Mouse (Mus musculus) forebrain, embryonic 16.5 days (tissue): Measurements from ENCODE around the gene Syncrip. TPM values are rescaled to one million over a fixed set of nuclear protein-coding genes. Genes with fewer than 3 reads are reported as not detected.

Experiments used
- ATAC-seq: fragments of 200-750 bp; cut with Nextera tagmentation; 2 replicates; pipeline ENCODE4 v1.8.0; 2017; ENCODE audit warnings: mild to moderate bottlenecking, moderate library complexity
- H3K27ac ChIP-seq: fragments of 300-500 bp; sonication (generic); 2 replicates; pipeline ENCODE4 v1.5.1; 2014; ENCODE audit warnings: low read length, control low read depth
- H3K27me3 ChIP-seq: fragments of 300-500 bp; sonication (generic); replicated peaks from 2 replicates; pipeline ENCODE4 v1.6.1; 2014; ENCODE audit warnings: low read length; ENCODE audit not compliant: control insufficient read depth, insufficient read depth
- H3K36me3 ChIP-seq: fragments of 300-500 bp; sonication (generic); 2 replicates; pipeline ENCODE4 v1.6.1; 2014; ENCODE audit not compliant: control insufficient read depth, insufficient read depth
- H3K4me1 ChIP-seq: fragments of 300-500 bp; sonication (generic); replicated peaks from 2 replicates; pipeline ENCODE4 v1.6.1; 2014; ENCODE audit warnings: low read length; ENCODE audit not compliant: control insufficient read depth, insufficient read depth
- H3K4me2 ChIP-seq: fragments of 300-500 bp; sonication (generic); 2 replicates; pipeline ENCODE4 v1.6.1; 2014; ENCODE audit warnings: mild to moderate bottlenecking, low read length, control low read depth
- H3K4me3 ChIP-seq: fragments of 300-500 bp; sonication (generic); replicated peaks from 2 replicates; pipeline ENCODE4 v1.5.1; 2014; ENCODE audit warnings: mild to moderate bottlenecking, low read length, control low read depth
- H3K9ac ChIP-seq: fragments of 300-500 bp; sonication (generic); replicated peaks from 2 replicates; pipeline ENCODE4 v1.6.1; 2014; ENCODE audit warnings: low read depth, low read length, control low read depth
- H3K9me3 ChIP-seq: fragments of 300-500 bp; sonication (generic); 2 replicates; pipeline ENCODE4 v1.6.1; 2016; ENCODE audit warnings: low read length; ENCODE audit not compliant: control insufficient read depth
- WGBS: fragments of 180-500 bp; shearing (Covaris S2); extraction: QIAGEN DNeasy Blood & Tissue Kit; methylation state at CpG from one replicate; pipeline ENCODE4 v1.1.7; 2014; 5-methylcytosine and 5-hydroxymethylcytosine counted together
- polyA plus RNA-seq: library from polyadenylated mRNA; unstranded; fragments of >200 nt; fragmentation: Nextera tagmentation; extraction: Ambion mirVana; gene quantifications from 2 replicates; pipeline ENCODE4 v1.2.1, GENCODE M21; 2015

The Syncrip gene
- polyA plus RNA-seq, 1 experiment from 2014 or later = 122 TPM

GRCm38 (mm10) chr9:88404515-88404914 is 77.9 kb downstream of the Syncrip start:
- no peaks in the 10 kb centered on the region for H3K9me3 ChIP-seq
- no peaks in the 10 kb centered on the region for H3K27me3 ChIP-seq
- H3K36me3 ChIP-seq = peaks cover 6% of the 10 kb centered on the region
- H3K4me1 ChIP-seq = no peaks in the 10 kb centered on the region
- no peak overlapping the region for H3K27ac ChIP-seq
- H3K4me3 ChIP-seq = no peak overlapping the region
- no peak for ATAC-seq
- WGBS = 95% methylated on average over 6 of the region's 6 CpGs
- H3K9ac ChIP-seq = no peak overlapping the region
- H3K4me2 ChIP-seq = no peak overlapping the region

- no peak for ATAC-seq
- H3K27me3 ChIP-seq = no peaks in the 10 kb centered on the region
- H3K9ac ChIP-seq = no peak overlapping the region
Measured at GRCm38 (mm10) chr9:88404088-88404487, 78.3 kb downstream of the Syncrip start.

GRCm38 (mm10) chr9:88398461-88398860 is 83.9 kb downstream of the Syncrip start:
- Histone ChIP-seq H3K4me2 (no peak overlapping the region), H3K36me3 (peaks cover 9% of the 10 kb centered on the region), H3K9me3 (no peaks in the 10 kb centered on the region), H3K27me3 (no peaks in the 10 kb centered on the region), H3K27ac (no peak overlapping the region), H3K4me1 (no peaks in the 10 kb centered on the region; the same call in 1 of the 2 replicates), H3K9ac (no peak overlapping the region), H3K4me3 (no peak overlapping the region)
- ATAC-seq = no peak
- WGBS = 79% methylated on average over 1 of the region's 1 CpGs

More at GRCm38 (mm10) chr9:88404088-88404487, 78.3 kb downstream of the Syncrip start:
- WGBS = 82% methylated on average over 10 of the region's 10 CpGs
- no peaks in the 10 kb centered on the region for H3K4me1 ChIP-seq
- H3K4me2 ChIP-seq = no peak overlapping the region
- H3K27ac ChIP-seq = no peak overlapping the region
- no peaks in the 10 kb centered on the region for H3K9me3 ChIP-seq
- no peak overlapping the region for H3K4me3 ChIP-seq
- H3K36me3 ChIP-seq = peaks cover 6% of the 10 kb centered on the region

Other genes with a start within 250 kb of the Syncrip start
- 0.71 and 1.1 TPM in 2 replicates for gene Nt5e, start 155.4 kb downstream of the Syncrip start, polyA plus RNA-seq
- gene Snx14, start 43.6 kb downstream of the Syncrip start, polyA plus RNA-seq = 28.3 and 32.2 TPM in 2 replicates
- 1.1 and 1.4 TPM in 2 replicates for gene Gm20537, start 26.0 kb downstream of the Syncrip start, polyA plus RNA-seq
- 14.7 and 16.8 TPM in 2 replicates for gene Zfp949, start 65.4 kb upstream of the Syncrip start, polyA plus RNA-seq
- 0.20 and 0.24 TPM in 2 replicates for gene Trim43a, start 98.3 kb upstream of the Syncrip start, polyA plus RNA-seq
- 29.3 and 36.6 TPM in 2 replicates for gene Mthfsl, start 237.7 kb upstream of the Syncrip start, polyA plus RNA-seq
- gene Bcl2a1d, start 249.3 kb upstream of the Syncrip start, polyA plus RNA-seq = not detected in 2 replicates